In genomic region chr4:114605670-114606069, GRCm38 (mm10) we compare ENCODE assay signal across 17 mouse cellular contexts.
"Had no signal": no experiment of that assay in that cellular context is flagged by ENCODE, and none has a peak within 500 bp of the region (broad histone marks: within the 10 kb centered on the region; RNA-seq: fewer than 3 reads in every experiment).

No protein-coding gene starts in this region.

- H3K27me3 ChIP-seq: liver, embryonic 15.5 days; neural tube, embryonic 13.5 days; stomach, embryonic 15.5 days had no signal

- H3K9ac ChIP-seq: liver, embryonic 15.5 days; neural tube, embryonic 13.5 days; stomach, embryonic 15.5 days had no signal

- H3K9me3 ChIP-seq: limb, embryonic 10.5 days; liver, embryonic 15.5 days; midbrain, embryonic 10.5 days; neural tube, embryonic 13.5 days; stomach, embryonic 15.5 days had no signal

- H3K27ac ChIP-seq: hindbrain, postnatal 0 days; left cerebral cortex, adult 2 months; limb, embryonic 10.5 days; liver, embryonic 15.5 days; midbrain, embryonic 10.5 days; neural tube, embryonic 13.5 days; stomach, embryonic 15.5 days had no signal

- H3K4me2 ChIP-seq: liver, embryonic 11.5 days; liver, embryonic 15.5 days; neural tube, embryonic 13.5 days; stomach, embryonic 15.5 days had no signal

- DNase-seq: kidney, adult 11 months; lung, adult 2 months; lung, postnatal 36 days; midbrain, embryonic 14.5 days; right cerebral cortex, postnatal 14 days; thymus, adult 2 months; thymus, postnatal 25 days had no signal

- ATAC-seq: hindbrain, postnatal 0 days; lung, postnatal 0 days had no signal

- H3K36me3 ChIP-seq: limb, embryonic 10.5 days; liver, embryonic 15.5 days; midbrain, embryonic 10.5 days; neural tube, embryonic 13.5 days; stomach, embryonic 15.5 days had no signal

- H3K4me1 ChIP-seq: liver, embryonic 15.5 days had no signal

- H3K4me3 ChIP-seq: left cerebral cortex, adult 2 months; limb, embryonic 10.5 days; liver, embryonic 15.5 days; midbrain, embryonic 10.5 days; myocyte; neural tube, embryonic 13.5 days; stomach, embryonic 15.5 days had no signal
